Mouse (Mus musculus) liver, adult 2 months (tissue): ENCODE data around the gene Rnf113a2. TPM values are rescaled to one million over a fixed set of nuclear protein-coding genes. Genes with fewer than 3 reads are reported as not detected.

Source experiments
- DNase-seq: peaks from one replicate; pipeline ENCODE4 v3.0.0-alpha.2; 2011; ENCODE audit warnings: low read depth, low spot score; ENCODE audit errors: extremely low read depth
- H3K27ac ChIP-seq: fragments of 200-500 bp; replicated peaks from 2 replicates; pipeline ENCODE4 v1.5.1; 2012; ENCODE audit warnings: low read depth, mild to moderate bottlenecking, control low read depth, inconsistent platforms, low read length; ENCODE audit not compliant: insufficient read depth
- H3K27me3 ChIP-seq: fragments of 200-500 bp; 2 replicates; pipeline ENCODE4 v1.6.1; 2012; ENCODE audit warnings: mild to moderate bottlenecking, moderate library complexity, low read length, inconsistent platforms; ENCODE audit not compliant: control insufficient read depth, insufficient read depth
- H3K36me3 ChIP-seq: fragments of 200-500 bp; 2 replicates; pipeline ENCODE4 v1.6.1; 2012; ENCODE audit warnings: low read length, inconsistent platforms; ENCODE audit not compliant: control insufficient read depth, insufficient read depth
- H3K4me1 ChIP-seq: fragments of 200-500 bp; 2 replicates; pipeline ENCODE4 v1.6.1; 2011; ENCODE audit warnings: low read length; ENCODE audit not compliant: control insufficient read depth, insufficient read depth
- H3K4me3 ChIP-seq: fragments of 200-500 bp; 2 replicates; pipeline ENCODE4 v1.5.1; 2011; ENCODE audit warnings: low read depth, mild to moderate bottlenecking, control low read depth, low read length, moderate library complexity; ENCODE audit not compliant: insufficient read depth
- H3K79me2 ChIP-seq: fragments of 200-500 bp; 2 replicates; pipeline ENCODE4 v1.6.1; 2012; ENCODE audit warnings: inconsistent platforms, mild to moderate bottlenecking, low read length, moderate library complexity; ENCODE audit not compliant: control insufficient read depth, insufficient read depth
- H3K9ac ChIP-seq: fragments of 200-500 bp; 2 replicates; pipeline ENCODE4 v1.6.1; 2012; ENCODE audit warnings: low read depth, mild to moderate bottlenecking, control low read depth, inconsistent platforms, low read length
- CTCF ChIP-seq: fragments of 200-500 bp; IDR thresholded peaks from 2 replicates; pipeline ENCODE4 v1.5.1; 2011; ENCODE audit warnings: low read depth, low read length, control low read depth
- POLR2A ChIP-seq: fragments of 200-500 bp; IDR thresholded peaks from 2 replicates; pipeline ENCODE4 v1.6.1; 2011; ENCODE audit warnings: low read length, control low read depth; ENCODE audit not compliant: insufficient read depth; ENCODE audit errors: extremely low read depth
- WGBS: fragments of 180-500 bp; shearing (Covaris S2); methylation state at CpG from one replicate; pipeline ENCODE4 v1.1.7; 2018; 5-methylcytosine and 5-hydroxymethylcytosine counted together
- polyA plus RNA-seq: library from polyadenylated mRNA; depleted of rRNA; stranded (reverse); fragments of >200 nt; gene quantifications from 2 replicates; pipeline ENCODE4 v1.2.3, GENCODE M21; 2012
- total RNA-seq: library from RNA; depleted of rRNA; stranded (reverse); fragments of >200 nt; gene quantifications from 2 replicates; pipeline ENCODE4 v1.2.3, GENCODE M21; 2014

Gene Rnf113a2
- total and polyA plus RNA-seq, 2 experiments: 2.8 to 5.9 TPM

DNA sequence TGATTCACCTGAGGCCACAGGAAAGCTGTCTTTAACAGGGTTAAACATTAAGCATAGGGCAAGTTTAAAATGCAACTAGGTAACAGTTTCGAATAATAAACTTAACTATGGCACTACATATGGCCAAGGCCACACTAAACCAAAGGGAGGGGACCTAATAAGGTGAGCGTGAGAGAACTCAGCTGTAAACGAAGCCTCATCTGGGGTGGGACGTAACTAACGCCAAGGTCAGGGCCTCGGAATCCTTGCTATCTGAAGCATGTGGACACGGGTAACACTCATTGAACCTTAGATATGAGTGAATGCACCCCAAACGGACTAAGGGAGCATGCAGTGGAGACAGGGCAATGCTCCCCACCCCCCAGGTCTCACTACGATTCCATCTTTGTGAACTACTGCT is 14.1 kb upstream of the Rnf113a2 start:
- Histone ChIP-seq H3K4me1 (peaks cover 9% of the 10 kb centered on the region), H3K4me3 (no peak overlapping the region), H3K36me3 (no peaks in the 10 kb centered on the region), H3K27ac (peak overlapping the region; percentile 22), H3K9ac (no peak overlapping the region; the same call in 1 of the 2 replicates), H3K79me2 (peaks cover 6% of the 10 kb centered on the region; the same call in 1 of the 2 replicates), H3K27me3 (no peaks in the 10 kb centered on the region)
- WGBS: 22% methylated on average over 9 of the region's 9 CpGs
- TF ChIP-seq CTCF: no peak
- TF ChIP-seq POLR2A: no peak
- peak; percentile 66 for DNase-seq

DNA sequence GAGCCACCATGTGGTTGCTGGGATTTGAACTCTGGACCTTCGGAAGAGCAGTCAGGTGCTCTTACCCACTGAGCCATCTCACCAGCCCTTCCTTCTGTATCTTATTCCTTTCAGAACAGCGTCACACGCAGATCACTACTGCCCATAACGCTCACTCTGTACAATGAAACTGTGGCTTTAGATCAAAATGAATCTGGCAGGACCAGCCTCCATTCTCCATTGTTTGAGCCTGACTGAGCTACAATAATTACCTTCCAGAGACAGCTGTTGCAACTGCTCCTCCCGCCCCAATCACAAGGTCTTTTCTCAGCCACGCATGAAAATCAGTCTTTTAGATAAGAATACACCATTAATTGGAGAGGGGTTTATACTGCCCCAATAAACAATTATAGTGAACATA is 12.5 kb upstream of the Rnf113a2 start:
- DNase-seq: no peak
- Histone ChIP-seq H3K27ac (no peak overlapping the region), H3K4me1 (peaks cover 10% of the 10 kb centered on the region; the same call in 1 of the 2 replicates), H3K27me3 (no peaks in the 10 kb centered on the region), H3K79me2 (peaks cover 2% of the 10 kb centered on the region; the same call in 1 of the 2 replicates), H3K36me3 (no peaks in the 10 kb centered on the region), H3K9ac (no peak overlapping the region), H3K4me3 (no peak overlapping the region)
- whole genome bisulfite sequencing: 97% methylated on average over 6 of the region's 6 CpGs
- TF ChIP-seq POLR2A: no peak
- no peak for TF ChIP-seq CTCF

DNA sequence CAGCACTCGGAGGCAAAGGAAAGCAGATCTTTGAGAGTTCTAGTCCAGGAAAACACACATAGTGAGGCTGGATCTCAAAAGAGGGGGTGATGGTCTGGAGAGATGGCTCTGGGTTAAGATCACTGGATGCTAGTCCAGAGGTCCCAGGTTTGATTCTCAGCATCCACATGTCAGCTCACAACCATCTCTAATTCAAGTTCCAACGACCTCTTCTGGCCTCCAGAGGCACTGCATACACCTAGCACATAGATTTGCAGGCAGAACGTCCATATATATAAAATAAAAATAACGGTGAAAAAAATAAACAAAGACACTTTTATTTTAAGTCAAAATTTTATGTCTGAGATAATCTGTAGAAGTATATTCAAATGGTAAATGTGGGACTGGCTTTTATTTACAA is 9.7 kb upstream of the Rnf113a2 start:
- Histone ChIP-seq H3K79me2 (peaks cover 2% of the 10 kb centered on the region; the same call in 1 of the 2 replicates), H3K27ac (no peak overlapping the region), H3K27me3 (no peaks in the 10 kb centered on the region), H3K9ac (no peak overlapping the region), H3K36me3 (no peaks in the 10 kb centered on the region), H3K4me1 (peaks cover 10% of the 10 kb centered on the region; the same call in 1 of the 2 replicates), H3K4me3 (no peak overlapping the region)
- 64% methylated on average over 4 of the region's 4 CpGs for WGBS
- no peak for TF ChIP-seq CTCF
- no peak for TF ChIP-seq POLR2A
- DNase-seq: no peak

DNA sequence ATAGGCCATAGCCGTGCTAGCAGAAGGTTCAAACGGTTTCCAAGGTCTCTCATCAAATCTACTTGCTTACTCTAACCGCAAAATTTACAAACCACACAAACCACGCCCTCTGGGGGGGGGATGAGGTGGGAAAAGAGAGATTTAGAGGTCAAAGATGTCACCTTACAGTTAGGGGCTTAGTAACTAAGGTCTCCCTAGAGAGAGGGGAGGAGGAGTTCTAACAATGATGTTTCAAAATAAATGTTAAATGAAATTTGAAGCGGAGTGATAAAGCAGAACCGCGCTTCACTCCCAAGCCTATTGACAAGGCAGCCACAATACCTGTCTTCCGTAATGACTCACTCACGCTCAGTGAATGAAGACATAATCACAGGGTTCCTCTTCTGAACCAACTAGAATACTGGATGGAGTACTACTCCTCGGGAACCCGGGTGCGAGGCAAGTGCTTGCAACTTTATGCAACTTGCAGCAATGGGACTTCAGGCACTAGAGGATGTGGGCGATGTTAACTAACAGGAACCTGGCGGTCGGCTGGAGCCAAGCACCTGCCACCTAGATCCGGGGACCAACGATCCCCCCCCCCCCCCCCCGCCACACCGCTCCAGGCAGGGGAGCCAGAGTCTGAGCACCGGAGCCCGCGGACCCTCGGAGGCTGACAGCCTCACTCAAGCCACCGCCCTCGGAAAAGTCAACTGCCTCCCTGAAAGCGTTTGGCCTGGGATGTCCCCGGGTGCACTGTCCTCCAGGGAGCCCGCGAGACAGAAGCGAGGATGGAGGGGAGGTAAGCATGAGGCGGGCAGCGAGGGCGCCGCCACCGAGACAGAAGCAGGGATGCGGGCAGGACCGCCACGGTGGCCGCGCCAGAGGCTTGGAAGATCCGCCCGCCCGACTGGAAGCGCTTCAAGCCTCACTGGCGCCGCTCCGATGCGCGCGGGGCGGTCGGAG is 8.8 kb upstream of the Rnf113a2 start:
- Histone ChIP-seq H3K9ac (peak overlapping the region; percentile 87), H3K27ac (peak overlapping the region; percentile 66), H3K4me1 (peaks cover 4% of the 10 kb centered on the region; the same call in 1 of the 2 replicates), H3K27me3 (no peaks in the 10 kb centered on the region), H3K4me3 (peak overlapping the region; percentile 87), H3K36me3 (no peaks in the 10 kb centered on the region), H3K79me2 (peaks cover 2% of the 10 kb centered on the region; the same call in 1 of the 2 replicates)
- TF ChIP-seq POLR2A (no peak), CTCF (no peak)
- DNase-seq: no peak
- under 1% methylated on average over 52 of the region's 52 CpGs for WGBS

DNA sequence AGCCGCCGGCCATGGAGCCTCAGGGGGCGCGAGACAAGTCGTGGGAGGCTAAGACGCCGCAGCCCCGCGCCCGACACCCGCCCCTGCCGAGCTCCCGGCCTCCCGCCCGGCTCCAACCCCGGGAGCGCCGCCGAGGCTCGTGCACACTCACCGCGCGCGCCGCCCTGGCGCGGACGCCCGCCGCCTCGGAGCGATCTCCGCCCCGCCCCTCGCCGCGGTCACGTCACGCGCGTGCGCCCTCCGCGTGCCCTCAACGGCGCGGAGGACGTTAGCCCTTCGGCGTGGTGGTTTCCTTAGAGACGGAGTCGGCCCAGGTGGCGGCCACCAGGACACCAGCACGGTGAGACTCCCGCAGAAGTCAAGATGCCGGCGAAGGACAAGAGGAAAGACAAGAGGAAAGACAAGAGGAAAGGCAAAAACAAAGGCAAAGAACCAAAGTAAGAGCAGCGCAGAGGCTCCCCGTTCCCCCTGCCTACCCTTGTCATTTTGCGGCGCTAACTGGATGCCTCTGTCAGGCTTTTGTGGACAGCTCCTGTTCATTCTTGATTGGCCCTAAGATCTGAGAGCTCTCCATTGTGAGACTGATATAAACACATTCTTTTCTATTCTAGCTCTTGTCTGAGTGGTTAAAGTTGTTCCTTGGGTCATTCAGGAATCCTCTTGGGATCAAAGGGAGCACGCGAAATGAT is 8.0 kb upstream of the Rnf113a2 start, which contains the start of the genes Entpd5 and Bbof1:
Gene Entpd5 (minus strand): TSS at position 211 of the 689 bp plus-strand sequence.
Gene Bbof1 (plus strand): TSS at position 253 of the 689 bp plus-strand sequence.
- H3K27me3 ChIP-seq: no peaks in the 10 kb centered on the region

More for the DNA sequence above, 8.0 kb upstream of the Rnf113a2 start, which contains the start of the genes Entpd5 and Bbof1:
- 2% methylated on average over 62 of the region's 63 CpGs for WGBS
- Histone ChIP-seq H3K36me3 (no peaks in the 10 kb centered on the region), H3K79me2 (peaks cover 2% of the 10 kb centered on the region; the same call in 1 of the 2 replicates), H3K9ac (peak within 1 kb of the TSS; percentile 87), H3K27ac (peak within 1 kb of the TSS; percentile 66), H3K4me3 (peak within 1 kb of the TSS; percentile 87), H3K4me1 (peaks cover 4% of the 10 kb centered on the region; the same call in 1 of the 2 replicates)
- TF ChIP-seq POLR2A (peak; percentile 49; the same call in 1 of the 2 replicates), CTCF (no peak)
- peak; percentile 56 for DNase-seq
